Mouse (Mus musculus): ENCODE results near the gene P2rx5. TPM values are rescaled to one million over a fixed set of nuclear protein-coding genes. Genes with fewer than 3 reads are reported as not detected.

Gene P2rx5
- polyA plus RNA-seq, 1 experiment from 2014 or later = 0.31 TPM

DNA sequence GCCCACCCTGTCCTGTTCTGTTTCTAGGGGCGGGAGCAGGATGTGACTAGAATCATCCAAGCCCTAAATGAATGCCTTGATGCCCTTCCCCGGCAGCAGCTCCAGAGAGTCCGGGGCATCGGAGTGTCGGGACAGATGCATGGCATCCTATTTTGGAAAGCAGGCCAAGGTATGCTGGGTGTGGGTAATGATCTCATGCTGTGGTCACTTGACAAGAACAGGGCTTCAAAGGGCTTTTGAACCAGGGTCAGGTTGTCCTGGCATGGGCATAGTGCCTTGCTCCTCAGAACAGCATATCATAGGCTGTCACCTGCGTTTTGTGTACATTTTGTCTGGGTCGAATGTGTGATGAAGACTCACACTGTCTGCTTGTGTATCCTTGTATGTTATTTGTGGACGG is 43.7 kb downstream of the P2rx5 start:
- Histone ChIP-seq H3K36me3 (no peaks in the 10 kb centered on the region), H3K4me2 (replicated peaks) (no peak overlapping the region), H3K27me3 (no peaks in the 10 kb centered on the region), H3K4me1 (peaks cover 6% of the 10 kb centered on the region), H3K9me3 (replicated peaks) (no peaks in the 10 kb centered on the region), H3K4me3 (no peak overlapping the region), H3K9ac (no peak overlapping the region), H3K27ac (no peak overlapping the region)
- no peak for ATAC-seq (ENCODE audit: low FRiP score)
- 82% methylated on average over 8 of the region's 8 CpGs for WGBS

DNA sequence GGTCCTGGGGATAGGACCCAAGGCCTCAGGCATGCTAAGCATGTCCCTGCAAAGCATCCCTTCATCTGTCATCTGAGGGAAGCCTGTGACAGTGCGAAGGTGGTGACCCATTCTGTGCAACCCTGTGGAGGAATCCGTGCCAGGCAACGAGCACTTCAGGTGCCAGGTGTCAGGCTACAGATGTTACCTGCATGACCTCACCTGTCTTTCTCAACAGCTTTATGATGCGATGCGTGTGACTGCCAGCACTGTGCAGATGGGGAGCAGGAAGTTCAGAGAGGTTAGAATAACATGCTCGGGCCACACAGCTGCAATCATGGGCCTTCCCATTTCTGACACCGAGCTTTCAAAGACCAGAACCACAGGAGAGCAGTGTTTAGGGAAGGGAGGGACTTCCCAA is 45.0 kb downstream of the P2rx5 start:
- Histone ChIP-seq H3K4me3 (no peak overlapping the region), H3K27me3 (no peaks in the 10 kb centered on the region), H3K9ac (no peak overlapping the region), H3K4me2 (replicated peaks) (no peak overlapping the region), H3K4me1 (no peaks in the 10 kb centered on the region), H3K36me3 (no peaks in the 10 kb centered on the region), H3K9me3 (replicated peaks) (no peaks in the 10 kb centered on the region), H3K27ac (no peak overlapping the region)
- WGBS = 76% methylated on average over 7 of the region's 7 CpGs
- no peak for ATAC-seq (ENCODE audit: low FRiP score)

DNA sequence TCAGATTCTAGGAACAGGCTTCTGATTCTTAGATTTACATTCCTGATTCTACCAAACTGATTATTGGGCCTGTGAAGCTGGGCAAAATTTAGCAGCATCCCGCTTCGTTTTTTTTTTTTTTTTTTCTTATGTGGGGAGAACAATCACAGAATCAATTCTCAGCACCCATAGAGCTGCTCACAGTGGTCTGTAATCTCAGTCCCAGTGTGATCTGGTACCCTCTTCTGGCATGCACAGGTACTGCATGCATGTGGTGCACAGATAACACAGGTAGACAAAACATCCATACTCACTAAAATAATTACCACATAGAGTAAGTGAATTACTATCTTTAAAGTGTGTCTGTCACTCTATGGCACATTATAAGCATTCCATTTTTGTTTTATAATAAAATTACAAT is 47.4 kb downstream of the P2rx5 start:
- no peak for ATAC-seq (ENCODE audit: low FRiP score)
- Histone ChIP-seq H3K9me3 (replicated peaks) (no peaks in the 10 kb centered on the region), H3K36me3 (no peaks in the 10 kb centered on the region), H3K4me3 (no peak overlapping the region), H3K9ac (no peak overlapping the region), H3K27ac (no peak overlapping the region), H3K4me1 (no peaks in the 10 kb centered on the region), H3K4me2 (replicated peaks) (no peak overlapping the region), H3K27me3 (no peaks in the 10 kb centered on the region)
- 74% methylated on average over 2 of the region's 2 CpGs for WGBS

DNA sequence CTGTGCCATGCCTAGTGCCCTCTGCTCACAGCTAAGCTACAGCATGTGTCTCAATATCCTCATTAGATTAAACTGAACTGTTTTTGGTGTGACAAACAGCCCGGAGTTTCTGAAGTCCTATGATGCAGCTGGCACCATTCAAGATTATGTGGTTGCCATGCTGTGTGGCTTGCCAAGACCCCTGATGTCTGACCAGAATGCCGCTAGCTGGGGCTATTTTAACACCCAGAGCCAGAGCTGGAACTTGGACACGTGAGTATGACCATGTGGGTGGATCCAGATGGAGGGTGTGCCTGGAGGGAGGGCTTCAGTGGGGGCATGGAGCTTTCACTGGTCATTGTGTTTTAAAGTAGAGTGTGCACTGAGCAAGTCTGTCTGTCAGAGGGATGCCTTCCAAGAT is 53.7 kb downstream of the P2rx5 start:
- H3K36me3 ChIP-seq = no peaks in the 10 kb centered on the region
- no peak overlapping the region for H3K4me2 ChIP-seq (replicated peaks)
- H3K27me3 ChIP-seq = no peaks in the 10 kb centered on the region
- ATAC-seq (ENCODE audit: low FRiP score) = no peak
- H3K4me1 ChIP-seq = no peaks in the 10 kb centered on the region
- no peak overlapping the region for H3K9ac ChIP-seq
- no peak overlapping the region for H3K4me3 ChIP-seq
- H3K9me3 ChIP-seq (replicated peaks) = no peaks in the 10 kb centered on the region
- WGBS = 84% methylated on average over 3 of the region's 3 CpGs
- H3K27ac ChIP-seq = no peak overlapping the region

DNA sequence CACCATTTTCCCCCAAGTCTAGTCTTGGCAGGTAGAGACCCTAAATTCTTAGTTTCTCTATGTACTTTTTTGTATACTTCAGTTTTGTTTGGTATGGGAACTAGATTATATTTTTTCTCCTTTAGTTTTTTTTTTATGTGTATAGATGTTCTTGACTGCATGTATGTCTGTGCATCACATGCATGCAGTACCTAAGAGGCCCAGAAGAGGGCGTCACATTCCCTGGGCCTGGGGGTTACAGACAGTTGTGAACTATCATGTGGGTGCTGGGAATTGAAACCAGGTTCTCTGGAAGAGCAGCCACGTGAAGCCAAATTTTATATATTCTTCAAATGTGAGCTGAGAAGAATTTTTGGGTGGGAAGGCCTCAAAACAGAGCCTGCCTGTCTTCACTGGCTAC is 59.5 kb downstream of the P2rx5 start:
- Histone ChIP-seq H3K4me3 (no peak overlapping the region), H3K4me2 (replicated peaks) (no peak overlapping the region), H3K4me1 (no peaks in the 10 kb centered on the region), H3K9ac (no peak overlapping the region), H3K36me3 (no peaks in the 10 kb centered on the region), H3K27me3 (no peaks in the 10 kb centered on the region; the same call in 1 of the 2 replicates), H3K27ac (no peak overlapping the region), H3K9me3 (replicated peaks) (no peaks in the 10 kb centered on the region)
- no peak for ATAC-seq (ENCODE audit: low FRiP score)
- WGBS = 62% methylated on average over 2 of the region's 2 CpGs

DNA sequence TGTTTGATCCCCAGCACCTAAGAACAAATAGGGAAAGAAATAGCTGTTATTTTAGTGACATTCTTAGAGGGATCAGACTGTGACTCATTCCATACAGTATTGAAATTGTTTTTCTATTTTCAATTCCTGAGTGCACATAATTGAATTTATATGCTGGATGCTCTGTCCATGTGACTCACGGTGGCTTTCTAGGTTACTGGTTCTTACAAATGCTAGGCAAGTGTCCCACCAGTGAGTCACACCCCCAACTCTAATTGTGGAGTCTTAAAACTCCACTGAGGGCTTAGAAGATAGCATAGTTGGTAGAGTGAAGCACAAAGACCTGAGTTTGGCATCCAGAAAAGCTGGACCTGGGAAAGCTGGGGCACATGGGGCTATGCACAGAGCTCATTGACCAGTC is 60.4 kb downstream of the P2rx5 start:
- no peaks in the 10 kb centered on the region for H3K36me3 ChIP-seq
- H3K9ac ChIP-seq = no peak overlapping the region
- ATAC-seq (ENCODE audit: low FRiP score) = no peak
- no peaks in the 10 kb centered on the region for H3K9me3 ChIP-seq (replicated peaks)
- H3K27me3 ChIP-seq = no peaks in the 10 kb centered on the region; the same call in 1 of the 2 replicates
- no peak overlapping the region for H3K4me3 ChIP-seq
- no peak overlapping the region for H3K4me2 ChIP-seq (replicated peaks)
- no peak overlapping the region for H3K27ac ChIP-seq
- WGBS = 92% methylated on average over 1 of the region's 1 CpGs
- no peaks in the 10 kb centered on the region for H3K4me1 ChIP-seq

Other genes starting within 250 kb of the P2rx5 start
- gene Atp2a3, start 199.3 kb upstream of the P2rx5 start, polyA plus RNA-seq (2016; fragmentation: Nextera tagmentation; extraction: Ambion mirVana) = 2.2 and 2.4 TPM in 2 replicates
- gene P2rx1, start 161.3 kb upstream of the P2rx5 start, polyA plus RNA-seq (2016; fragmentation: Nextera tagmentation; extraction: Ambion mirVana) = 0.81 and 1.2 TPM in 2 replicates
- 13.3 and 13.6 TPM in 2 replicates for gene Camkk1, start 141.4 kb upstream of the P2rx5 start, polyA plus RNA-seq (2016; fragmentation: Nextera tagmentation; extraction: Ambion mirVana)
- 13.4 and 13.5 TPM in 2 replicates for gene Ncbp3, start 112.6 kb upstream of the P2rx5 start, polyA plus RNA-seq (2016; fragmentation: Nextera tagmentation; extraction: Ambion mirVana)
- 0.30 and 0.35 TPM in 2 replicates for gene Itgae, start 69.8 kb upstream of the P2rx5 start, polyA plus RNA-seq (2016; fragmentation: Nextera tagmentation; extraction: Ambion mirVana)
- 10.6 and 12.4 TPM in 2 replicates for gene Haspin, start 22.1 kb upstream of the P2rx5 start, polyA plus RNA-seq (2016; fragmentation: Nextera tagmentation; extraction: Ambion mirVana)
- gene Emc6, start 16.6 kb downstream of the P2rx5 start, polyA plus RNA-seq (2016; fragmentation: Nextera tagmentation; extraction: Ambion mirVana) = 110 and 111 TPM in 2 replicates
- gene Tax1bp3, start 16.7 kb downstream of the P2rx5 start, polyA plus RNA-seq (2016; fragmentation: Nextera tagmentation; extraction: Ambion mirVana) = 204 and 205 TPM in 2 replicates
- gene Ctns, start 38.6 kb downstream of the P2rx5 start, polyA plus RNA-seq (2016; fragmentation: Nextera tagmentation; extraction: Ambion mirVana) = 25.5 and 25.6 TPM in 2 replicates
- gene Shpk, start 39.0 kb downstream of the P2rx5 start, polyA plus RNA-seq (2016; fragmentation: Nextera tagmentation; extraction: Ambion mirVana) = 2.4 TPM in 2 replicates
- gene Trpv1, start 73.9 kb downstream of the P2rx5 start, polyA plus RNA-seq (2016; fragmentation: Nextera tagmentation; extraction: Ambion mirVana) = 0.14 TPM in 1 of 2 replicates, not detected in the other
- 0.04 TPM in 1 of 2 replicates, not detected in the other for gene Trpv3, start 107.0 kb downstream of the P2rx5 start, polyA plus RNA-seq (2016; fragmentation: Nextera tagmentation; extraction: Ambion mirVana)
- 0.27 and 0.70 TPM in 2 replicates for gene Aspa, start 169.2 kb downstream of the P2rx5 start, polyA plus RNA-seq (2016; fragmentation: Nextera tagmentation; extraction: Ambion mirVana)
- gene Gm49340, start 169.3 kb downstream of the P2rx5 start, polyA plus RNA-seq (2016; fragmentation: Nextera tagmentation; extraction: Ambion mirVana) = not detected in 2 replicates
- gene Spata22, start 169.3 kb downstream of the P2rx5 start, polyA plus RNA-seq (2016; fragmentation: Nextera tagmentation; extraction: Ambion mirVana) = 0.18 TPM in 1 of 2 replicates, not detected in the other
- gene Olfr20, start 190.4 kb downstream of the P2rx5 start, polyA plus RNA-seq (2016; fragmentation: Nextera tagmentation; extraction: Ambion mirVana) = not detected in 2 replicates
- not detected in 2 replicates for gene Olfr376, start 210.8 kb downstream of the P2rx5 start, polyA plus RNA-seq (2016; fragmentation: Nextera tagmentation; extraction: Ambion mirVana)
- gene Olfr1, start 239.2 kb downstream of the P2rx5 start, polyA plus RNA-seq (2016; fragmentation: Nextera tagmentation; extraction: Ambion mirVana) = not detected in 2 replicates